Mouse (Mus musculus): ENCODE measurements around the gene Apbb2.

Apbb2 gene

GRCm38 (mm10) chr5:66475824-66476223 is 142.8 kb downstream of the Apbb2 start:
- DNase-seq (ENCODE audit: extremely low spot score): no peak

GRCm38 (mm10) chr5:66474153-66474552 is 144.4 kb downstream of the Apbb2 start:
- no peak for DNase-seq (ENCODE audit: extremely low spot score)

GRCm38 (mm10) chr5:66473599-66473998 is 145.0 kb downstream of the Apbb2 start:
- DNase-seq (ENCODE audit: extremely low spot score): no peak

- no peak for DNase-seq (ENCODE audit: extremely low spot score)
Observed at GRCm38 (mm10) chr5:66470837-66471236, 147.7 kb downstream of the Apbb2 start.

DNA sequence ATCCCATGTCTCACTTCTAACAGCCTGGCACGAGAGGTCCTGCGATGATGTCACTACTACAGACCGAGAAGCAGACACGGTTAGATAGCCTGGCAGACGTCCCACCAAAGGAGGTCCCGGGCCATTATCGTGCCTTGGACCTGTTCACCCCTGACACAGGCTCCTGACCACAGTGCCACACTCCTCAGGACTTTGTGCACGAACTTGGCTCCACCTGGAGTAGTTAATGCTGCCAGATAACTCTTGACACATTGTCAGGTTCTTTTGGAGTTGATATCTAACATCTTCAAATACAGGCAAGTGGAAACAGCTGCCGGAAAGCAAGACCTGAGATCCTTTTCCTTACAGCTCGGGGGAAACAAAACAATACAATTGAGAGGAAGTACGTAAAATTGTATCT is 148.9 kb downstream of the Apbb2 start:
- no peak for DNase-seq (ENCODE audit: extremely low spot score)

- no peak for DNase-seq (ENCODE audit: extremely low spot score)
Observed at GRCm38 (mm10) chr5:66468331-66469001, 150.1 kb downstream of the Apbb2 start.

GRCm38 (mm10) chr5:66462665-66463064 is 155.9 kb downstream of the Apbb2 start:
- no peak for DNase-seq (ENCODE audit: extremely low spot score)

DNA sequence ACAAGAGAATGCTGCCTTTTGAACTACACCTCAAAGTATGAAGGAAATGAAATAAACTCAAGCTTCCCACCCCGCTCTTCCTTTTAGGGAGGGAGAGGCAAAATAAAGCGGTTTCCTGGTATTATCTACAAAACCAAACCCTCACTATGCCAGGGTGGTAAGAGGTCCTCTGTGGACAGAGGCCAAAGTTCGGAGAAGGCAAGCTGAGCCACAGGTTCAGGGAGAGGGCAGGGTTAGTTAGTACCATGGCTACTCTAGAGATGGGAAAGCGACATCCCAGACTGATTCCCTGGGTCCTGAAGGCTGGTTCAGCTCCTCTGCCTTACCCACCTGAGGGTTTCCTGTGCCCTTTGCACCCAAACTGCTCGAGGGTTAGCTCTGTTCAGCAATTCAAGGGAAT is 159.7 kb downstream of the Apbb2 start:
- DNase-seq (ENCODE audit: extremely low spot score): no peak

- DNase-seq (ENCODE audit: extremely low spot score): no peak
Observed at GRCm38 (mm10) chr5:66455271-66455670, 163.3 kb downstream of the Apbb2 start.

GRCm38 (mm10) chr5:66454826-66455225 is 163.8 kb downstream of the Apbb2 start:
- DNase-seq (ENCODE audit: extremely low spot score): no peak

DNA sequence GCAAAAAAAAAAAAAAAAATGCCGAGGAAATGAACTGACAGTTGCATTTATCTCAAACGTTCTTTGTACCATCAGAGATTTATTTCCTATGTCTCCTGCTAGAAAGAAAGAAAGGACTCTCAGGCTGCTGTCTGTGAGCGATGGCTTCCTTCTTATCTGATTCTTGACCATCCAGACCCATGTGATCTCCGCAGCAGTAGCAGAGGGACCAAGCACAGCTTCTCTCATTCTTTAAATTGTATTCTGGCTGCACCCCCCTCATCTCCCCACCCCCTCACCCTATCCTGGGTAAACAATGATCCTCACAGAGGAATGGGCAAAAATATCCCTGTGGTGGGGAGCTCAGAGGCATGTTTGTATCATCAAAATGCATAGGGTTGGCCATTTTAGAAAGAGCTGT is 165.5 kb downstream of the Apbb2 start:
- no peak for DNase-seq (ENCODE audit: extremely low spot score)

- no peak for DNase-seq (ENCODE audit: extremely low spot score)
Observed at GRCm38 (mm10) chr5:66451561-66451960, 167.0 kb downstream of the Apbb2 start.

DNA sequence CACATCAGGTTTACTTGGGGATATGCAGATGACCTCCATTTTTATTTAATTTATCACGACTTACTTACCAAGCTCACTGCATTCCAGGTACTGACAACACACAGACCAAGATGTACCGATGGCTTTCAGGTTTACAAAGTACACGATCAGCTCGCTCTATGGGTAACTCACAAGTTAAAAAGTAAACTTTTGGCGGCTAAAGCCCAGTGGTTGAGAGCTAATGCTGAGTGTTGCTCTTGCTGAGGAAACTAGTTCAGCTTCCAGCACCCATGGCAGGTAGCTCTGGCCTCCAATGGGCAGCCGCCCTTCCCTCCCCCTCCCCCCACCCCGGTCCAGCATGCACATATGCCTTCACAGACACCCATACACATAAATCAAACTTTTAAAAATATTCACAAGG is 173.1 kb downstream of the Apbb2 start:
- no peak for DNase-seq (ENCODE audit: extremely low spot score)

- DNase-seq (ENCODE audit: extremely low spot score): no peak
Observed at GRCm38 (mm10) chr5:66442260-66442659, 176.3 kb downstream of the Apbb2 start.

- DNase-seq (ENCODE audit: extremely low spot score): no peak
Observed at GRCm38 (mm10) chr5:66436791-66437246, 181.8 kb downstream of the Apbb2 start.

- no peak for DNase-seq (ENCODE audit: extremely low spot score)
Observed at GRCm38 (mm10) chr5:66435158-66435557, 183.4 kb downstream of the Apbb2 start.

DNA sequence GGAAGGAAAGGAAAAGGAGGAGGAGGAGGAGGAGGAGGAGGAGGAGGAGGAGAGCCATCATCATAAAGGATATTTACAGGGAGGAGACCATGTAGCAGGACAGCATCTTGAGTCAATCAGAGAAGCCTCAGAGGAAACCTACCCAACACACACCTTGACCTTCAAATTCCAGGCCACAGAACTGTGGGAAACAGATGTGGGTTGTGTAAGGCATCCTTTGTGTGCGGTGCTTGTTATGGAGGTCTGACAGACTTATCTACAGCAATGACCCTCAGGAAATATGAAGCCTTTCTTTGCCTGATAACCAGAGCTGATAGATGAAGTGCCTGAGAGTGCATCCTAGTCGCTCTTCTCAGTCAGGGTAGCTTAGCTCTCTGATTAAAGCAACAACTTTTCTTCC is 189.5 kb downstream of the Apbb2 start:
- no peak for DNase-seq (ENCODE audit: extremely low spot score)

DNA sequence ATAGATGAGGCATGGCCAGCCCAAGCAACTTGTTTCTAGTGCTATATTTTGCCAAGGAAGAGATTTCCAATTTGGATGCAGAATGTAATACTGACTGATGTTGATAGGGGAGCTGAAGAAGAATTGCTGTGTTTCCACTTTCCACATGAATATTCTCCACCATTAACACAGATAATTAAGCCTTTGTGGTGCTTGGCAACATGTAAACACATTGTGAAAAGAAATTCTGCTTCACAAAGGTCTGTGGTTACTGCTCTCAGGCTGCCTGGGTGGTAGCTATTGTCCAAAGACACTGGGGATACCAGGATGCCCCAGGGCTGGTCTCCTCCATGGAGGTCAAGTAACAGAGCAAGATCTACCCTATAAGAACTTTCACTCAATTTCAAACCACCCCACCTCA is 190.5 kb downstream of the Apbb2 start:
- DNase-seq (ENCODE audit: extremely low spot score): no peak

GRCm38 (mm10) chr5:66423909-66424308 is 194.7 kb downstream of the Apbb2 start:
- DNase-seq (ENCODE audit: extremely low spot score): no peak

GRCm38 (mm10) chr5:66423466-66423865 is 195.1 kb downstream of the Apbb2 start:
- DNase-seq (ENCODE audit: extremely low spot score): no peak

DNA sequence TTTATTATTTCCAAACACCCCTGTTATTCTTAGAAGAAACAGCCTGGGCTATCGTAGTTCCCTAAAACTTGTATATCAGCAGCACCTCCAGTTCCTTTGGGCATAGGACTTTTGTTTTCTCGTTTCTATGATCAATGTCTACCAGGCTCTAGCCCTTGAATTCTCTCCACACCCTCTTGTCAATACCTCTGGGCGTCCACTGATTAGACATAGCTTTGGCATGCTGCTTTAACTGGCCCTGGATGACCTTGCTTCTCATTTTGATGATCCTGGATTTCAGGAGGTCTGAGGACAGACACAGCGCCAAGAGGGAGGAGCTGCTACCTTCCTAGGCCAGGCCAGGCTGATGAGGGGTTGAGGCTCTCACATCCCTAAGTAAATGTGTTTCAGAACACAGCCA is 196.6 kb downstream of the Apbb2 start:
- DNase-seq (ENCODE audit: extremely low spot score): no peak

DNA sequence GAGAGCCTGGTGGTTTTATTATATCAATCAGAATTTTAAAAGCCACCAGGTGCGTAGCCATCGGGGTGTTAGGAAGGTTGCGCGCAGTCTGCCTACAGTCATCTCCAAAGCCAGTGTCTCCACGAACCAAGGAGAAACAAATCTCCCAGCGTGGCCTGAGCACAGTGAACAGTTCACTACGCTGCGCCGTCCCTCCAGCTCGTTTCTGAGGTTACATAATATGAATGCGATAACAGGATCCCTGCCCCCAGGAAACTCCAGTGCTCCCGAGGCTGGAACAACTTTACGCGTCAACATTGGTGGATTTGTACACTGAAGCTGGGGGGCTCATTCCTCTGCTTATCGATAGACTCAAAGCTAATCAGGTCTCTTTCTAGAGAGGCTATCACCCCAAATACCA is 197.4 kb downstream of the Apbb2 start:
- DNase-seq (ENCODE audit: extremely low spot score): no peak

DNA sequence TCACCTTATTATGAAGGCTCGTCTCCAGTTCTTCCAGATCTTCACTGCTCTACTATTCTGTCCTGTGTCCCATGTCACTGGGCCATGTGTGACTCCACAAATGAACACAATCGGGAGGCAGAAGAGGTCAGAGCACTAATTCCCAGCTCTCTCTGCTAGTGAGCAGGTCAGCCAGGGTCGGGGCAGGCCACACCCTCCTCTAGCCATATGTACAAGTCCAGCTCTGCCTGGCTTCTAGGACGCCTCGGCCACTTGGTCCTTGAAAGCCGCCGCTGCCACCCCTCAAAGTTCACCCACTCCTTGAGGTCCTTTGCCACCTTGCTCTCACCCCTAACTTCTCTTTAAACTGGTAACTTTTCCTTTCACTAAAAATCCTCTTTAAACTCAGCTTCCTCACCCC is 198.6 kb downstream of the Apbb2 start:
- no peak for DNase-seq (ENCODE audit: extremely low spot score)

GRCm38 (mm10) chr5:66417289-66417688 is 201.3 kb downstream of the Apbb2 start:
- no peak for DNase-seq (ENCODE audit: extremely low spot score)

Measured in embryo, embryonic 9.5 days (tissue).